Mouse (Mus musculus) bone marrow, adult 2 months (tissue): Measurements from ENCODE around the gene Fkbp4.

Experiments
- CTCF ChIP-seq: fragments of 200-500 bp; IDR thresholded peaks from 2 replicates; pipeline ENCODE4 v1.5.1; 2011; ENCODE audit warnings: low read length, control low read depth; ENCODE audit not compliant: control insufficient read depth, insufficient read depth
- POLR2A ChIP-seq: fragments of 200-500 bp; IDR thresholded peaks from 2 replicates; pipeline ENCODE4 v1.6.1; 2011; ENCODE audit warnings: low read depth, mild to moderate bottlenecking, control low read depth, low read length, borderline replicate concordance; ENCODE audit not compliant: control insufficient read depth

DNA sequence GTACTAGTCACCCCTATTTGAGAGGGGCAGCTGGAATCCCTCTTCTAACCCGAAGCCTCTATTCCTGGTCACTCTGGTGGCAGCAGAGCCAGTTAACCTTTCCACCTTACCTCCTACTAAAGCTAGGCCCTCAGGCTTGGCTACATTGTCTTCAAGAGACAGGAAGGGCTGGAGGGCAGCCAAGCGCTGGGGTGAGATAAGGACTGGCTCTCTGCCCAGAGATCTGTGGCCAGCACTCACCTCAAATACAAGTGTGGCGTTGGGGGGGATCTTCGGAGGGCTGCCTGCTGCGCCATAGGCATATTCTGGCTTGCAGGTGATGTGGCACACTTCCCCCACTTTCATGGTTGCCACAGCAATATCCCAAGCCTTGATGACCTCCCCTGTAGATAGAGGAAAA, 3.0 kb downstream of the Fkbp4 start:
- TF ChIP-seq POLR2A: no peak
- TF ChIP-seq CTCF: no peak
